In genomic region chr16:67618817-67619216, GRCm38 (mm10) we compare ENCODE assay signal across 8 mouse cellular contexts. TPM values are rescaled to one million over a fixed set of nuclear protein-coding genes. Genes with fewer than 3 reads are reported as not detected.
DNase-seq lines count a peak whose midpoint lies in the region; ATAC-seq lines count a peak whose summit lies in the region.

No protein-coding gene starts in this region.

- H3K27me3 ChIP-seq in hindbrain, embryonic 11.5 days (ENCODE audit: control insufficient read depth, insufficient read depth, low read length): peaks cover 2% of the 10 kb centered on the region; the same call in 1 of the 2 replicates

- intact Hi-C loops in left cerebral cortex, postnatal 10 days (cut with DNase I): loop anchor here (5.0 kb wide), 1 partner anchor 532 kb away; no protein-coding TSS in a partner anchor

- no peak overlapping the region for H3K9ac ChIP-seq in hindbrain, embryonic 11.5 days (ENCODE audit: low read depth, low read length)

- peak overlapping the region; percentile 83 for H3K4me2 ChIP-seq in hindbrain, embryonic 11.5 days (replicated peaks; ENCODE audit: low read depth, low read length)

- WGBS in hindbrain, embryonic 11.5 days: 3% methylated on average over 13 of the region's 13 CpGs

- no peak for ATAC-seq in hindbrain, embryonic 11.5 days (ENCODE audit: low FRiP score)
- no peak for ATAC-seq in inflammation-experienced regulatory T-cells, adult 6 months

- H3K36me3 ChIP-seq in hindbrain, embryonic 11.5 days (ENCODE audit: control insufficient read depth, insufficient read depth, low read length): no peaks in the 10 kb centered on the region

- H3K27ac ChIP-seq in hindbrain, embryonic 11.5 days (ENCODE audit: low read depth, low read length): no peak overlapping the region

- H3K9me3 ChIP-seq in hindbrain, embryonic 11.5 days (ENCODE audit: control insufficient read depth, low read length): no peaks in the 10 kb centered on the region

- DNase-seq in kidney, adult 18-20 months: peak; percentile 6
- DNase-seq in kidney, adult 8-10 months: no peak
- DNase-seq in cerebellum, postnatal 25 days: peak; percentile 54 to 70
- peak; percentile 42 for DNase-seq in hindbrain, embryonic 11.5 days (ENCODE audit: low spot score)
- DNase-seq in neural tube, embryonic 10.5 days (ENCODE audit: extremely low spot score, low spot score): peak; percentile 31
- no peak for DNase-seq in left cerebral cortex, postnatal 10 days (ENCODE audit: extremely low spot score in 1 of 2, low spot score in 2 of 2)
- DNase-seq in heart, adult 18-20 months: no peak

- H3K4me3 ChIP-seq in hindbrain, embryonic 11.5 days (ENCODE audit: low read depth, low read length): peak overlapping the region; percentile 77

- H3K4me1 ChIP-seq in hindbrain, embryonic 11.5 days (replicated peaks; ENCODE audit: control insufficient read depth, insufficient read depth, low read length): no peaks in the 10 kb centered on the region

RNA-seq across cellular contexts. Expression of gene Cadm2, which starts 1.9 kb away (rescaled TPM):
- 3.7 and 4.2 TPM in 2 replicates for polyA plus RNA-seq in hindbrain, embryonic 11.5 days (2014; fragmentation: Nextera tagmentation; extraction: Ambion mirVana)
- 100 to 1,000 TPM; 299 to 327 TPM for total RNA-seq in left cerebral cortex, postnatal 10 days (2021)
- under 1 TPM in 1 of 3 experiments, not detected in 2; 0.04 TPM for polyA plus RNA-seq in inflammation-experienced regulatory T-cells, adult 6 months (2017; shearing (Covaris generic))
- total RNA-seq in heart, adult 18-20 months (2021): under 1 TPM; 0.51 to 0.62 TPM

Comparison
In these comparisons a context has a peak if more than half of its experiments do, and no peak if none do; other contexts are left out.
1. DNase-seq: peak in kidney, adult 18-20 months (single experiment), cerebellum, postnatal 25 days (2 of 2), hindbrain, embryonic 11.5 days (single experiment) and neural tube, embryonic 10.5 days (single experiment); none in kidney, adult 8-10 months (0 of 2), left cerebral cortex, postnatal 10 days (0 of 2) and heart, adult 18-20 months (0 of 2).
2. RNA of gene Cadm2, which starts 1.9 kb away (total RNA-seq): 299 to 327 TPM in left cerebral cortex, postnatal 10 days; 0.51 to 0.62 TPM in heart, adult 18-20 months; every median in the first group is over 100 times any median in the second.